Mouse (Mus musculus): ENCODE data around the gene Dscam. TPM values are rescaled to one million over a fixed set of nuclear protein-coding genes. Genes with fewer than 3 reads are reported as not detected.

Gene Dscam
- total and polyA plus RNA-seq, 2 experiments = not detected

DNA sequence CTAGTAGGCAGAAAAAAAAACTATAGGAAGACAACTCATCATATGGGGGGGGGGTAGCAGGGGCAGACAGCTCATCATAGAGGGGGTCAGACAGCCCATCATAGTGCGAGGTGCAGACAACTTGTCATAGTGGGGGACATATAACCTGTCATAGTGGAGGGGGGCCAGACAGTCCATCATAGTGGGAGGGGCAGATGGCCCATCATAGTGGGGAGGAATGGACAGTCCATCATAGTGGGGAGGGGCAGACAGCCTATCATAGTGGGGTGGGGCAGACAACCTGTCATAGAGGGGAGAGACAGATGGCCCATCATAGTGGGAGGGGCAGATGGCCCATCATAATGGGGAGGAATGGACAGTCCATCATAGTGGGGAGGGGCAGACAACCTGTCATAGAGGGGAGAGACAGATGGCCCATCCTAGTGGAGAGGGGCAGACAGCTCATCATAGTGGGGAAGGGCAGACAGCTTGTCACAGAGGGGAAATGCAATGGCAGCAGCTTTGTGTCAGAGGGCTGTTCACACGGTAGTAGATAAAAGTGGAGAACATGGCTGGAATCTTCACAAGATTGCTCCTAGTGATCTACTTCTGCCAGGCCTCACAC, 447.4 kb downstream of the Dscam start:
- no peak for DNase-seq (ENCODE audit: extremely low read depth, low read depth, low spot score)
- TF ChIP-seq POLR2A (IDR thresholded peaks at IDR 0.05; ENCODE audit: extremely low read depth, insufficient read depth, low read length) (no peak), CTCF (IDR thresholded peaks at IDR 0.05; ENCODE audit: low read depth, low read length) (no peak)
- Histone ChIP-seq H3K4me3 (ENCODE audit: insufficient read depth, low read depth, low read length) (no peak overlapping the region), H3K36me3 (ENCODE audit: control insufficient read depth, insufficient read depth, low read length) (no peaks in the 10 kb centered on the region), H3K79me2 (ENCODE audit: control insufficient read depth, insufficient read depth, low read length) (no peaks in the 10 kb centered on the region), H3K27me3 (ENCODE audit: control insufficient read depth, insufficient read depth, low read length) (no peaks in the 10 kb centered on the region), H3K9ac (ENCODE audit: low read depth, low read length) (no peak overlapping the region), H3K27ac (replicated peaks; ENCODE audit: insufficient read depth, low read depth, low read length) (no peak overlapping the region), H3K4me1 (ENCODE audit: control insufficient read depth, insufficient read depth, low read length) (no peaks in the 10 kb centered on the region)
- WGBS = 88% methylated on average over 2 of the region's 2 CpGs

GRCm38 (mm10) chr16:96722135-96722534, 448.4 kb downstream of the Dscam start:
- no peak for TF ChIP-seq POLR2A (IDR thresholded peaks at IDR 0.05; ENCODE audit: extremely low read depth, insufficient read depth, low read length)
- TF ChIP-seq CTCF (IDR thresholded peaks at IDR 0.05; ENCODE audit: low read depth, low read length) = no peak; the same call in 1 of the 2 replicates
- WGBS = 63% methylated on average over 3 of the region's 3 CpGs
- Histone ChIP-seq H3K9ac (ENCODE audit: low read depth, low read length) (no peak overlapping the region), H3K36me3 (ENCODE audit: control insufficient read depth, insufficient read depth, low read length) (no peaks in the 10 kb centered on the region), H3K27ac (replicated peaks; ENCODE audit: insufficient read depth, low read depth, low read length) (no peak overlapping the region), H3K27me3 (ENCODE audit: control insufficient read depth, insufficient read depth, low read length) (no peaks in the 10 kb centered on the region), H3K4me1 (ENCODE audit: control insufficient read depth, insufficient read depth, low read length) (no peaks in the 10 kb centered on the region), H3K79me2 (ENCODE audit: control insufficient read depth, insufficient read depth, low read length) (no peaks in the 10 kb centered on the region), H3K4me3 (ENCODE audit: insufficient read depth, low read depth, low read length) (no peak overlapping the region)
- no peak for DNase-seq (ENCODE audit: extremely low read depth, low read depth, low spot score)

- H3K4me3 ChIP-seq (ENCODE audit: insufficient read depth, low read depth, low read length) = no peak overlapping the region
- TF ChIP-seq CTCF (IDR thresholded peaks at IDR 0.05; ENCODE audit: low read depth, low read length) (no peak), POLR2A (IDR thresholded peaks at IDR 0.05; ENCODE audit: extremely low read depth, insufficient read depth, low read length) (no peak)
- 77% methylated on average over 9 of the region's 9 CpGs for WGBS
Observed at GRCm38 (mm10) chr16:96721241-96721640, 449.3 kb downstream of the Dscam start.

GRCm38 (mm10) chr16:96720666-96721065, 449.9 kb downstream of the Dscam start:
- DNase-seq (ENCODE audit: extremely low read depth, low read depth, low spot score) = no peak
- no peaks in the 10 kb centered on the region for H3K27me3 ChIP-seq (ENCODE audit: control insufficient read depth, insufficient read depth, low read length)
- no peak overlapping the region for H3K4me3 ChIP-seq (ENCODE audit: insufficient read depth, low read depth, low read length)
- WGBS = 61% methylated on average over 5 of the region's 5 CpGs
- no peaks in the 10 kb centered on the region for H3K79me2 ChIP-seq (ENCODE audit: control insufficient read depth, insufficient read depth, low read length)
- H3K4me1 ChIP-seq (ENCODE audit: control insufficient read depth, insufficient read depth, low read length) = no peaks in the 10 kb centered on the region
- H3K36me3 ChIP-seq (ENCODE audit: control insufficient read depth, insufficient read depth, low read length) = no peaks in the 10 kb centered on the region
- no peak for TF ChIP-seq POLR2A (IDR thresholded peaks at IDR 0.05; ENCODE audit: extremely low read depth, insufficient read depth, low read length)
- TF ChIP-seq CTCF (IDR thresholded peaks at IDR 0.05; ENCODE audit: low read depth, low read length) = no peak
- H3K27ac ChIP-seq (replicated peaks; ENCODE audit: insufficient read depth, low read depth, low read length) = no peak overlapping the region
- H3K9ac ChIP-seq (ENCODE audit: low read depth, low read length) = no peak overlapping the region

More at GRCm38 (mm10) chr16:96721241-96721640, 449.3 kb downstream of the Dscam start:
- Histone ChIP-seq H3K79me2 (ENCODE audit: control insufficient read depth, insufficient read depth, low read length) (no peaks in the 10 kb centered on the region), H3K36me3 (ENCODE audit: control insufficient read depth, insufficient read depth, low read length) (no peaks in the 10 kb centered on the region), H3K4me1 (ENCODE audit: control insufficient read depth, insufficient read depth, low read length) (no peaks in the 10 kb centered on the region), H3K27ac (replicated peaks; ENCODE audit: insufficient read depth, low read depth, low read length) (no peak overlapping the region), H3K9ac (ENCODE audit: low read depth, low read length) (no peak overlapping the region), H3K27me3 (ENCODE audit: control insufficient read depth, insufficient read depth, low read length) (no peaks in the 10 kb centered on the region)
- DNase-seq (ENCODE audit: extremely low read depth, low read depth, low spot score) = no peak

GRCm38 (mm10) chr16:96718221-96718620, 452.3 kb downstream of the Dscam start:
- peak; percentile 8 for DNase-seq (ENCODE audit: extremely low read depth, low read depth, low spot score)
- H3K4me1 ChIP-seq (ENCODE audit: control insufficient read depth, insufficient read depth, low read length) = no peaks in the 10 kb centered on the region
- WGBS = 3% methylated on average over 2 of the region's 2 CpGs

GRCm38 (mm10) chr16:96716633-96717032, 453.9 kb downstream of the Dscam start:
- H3K4me1 ChIP-seq (ENCODE audit: control insufficient read depth, insufficient read depth, low read length) = no peaks in the 10 kb centered on the region
- H3K27me3 ChIP-seq (ENCODE audit: control insufficient read depth, insufficient read depth, low read length) = no peaks in the 10 kb centered on the region
- H3K27ac ChIP-seq (replicated peaks; ENCODE audit: insufficient read depth, low read depth, low read length) = no peak overlapping the region
- WGBS = 91% methylated on average over 2 of the region's 2 CpGs
- DNase-seq (ENCODE audit: extremely low read depth, low read depth, low spot score) = no peak
- TF ChIP-seq CTCF (IDR thresholded peaks at IDR 0.05; ENCODE audit: low read depth, low read length) = no peak
- TF ChIP-seq POLR2A (IDR thresholded peaks at IDR 0.05; ENCODE audit: extremely low read depth, insufficient read depth, low read length) = no peak
- no peak overlapping the region for H3K4me3 ChIP-seq (ENCODE audit: insufficient read depth, low read depth, low read length)
- no peaks in the 10 kb centered on the region for H3K79me2 ChIP-seq (ENCODE audit: control insufficient read depth, insufficient read depth, low read length)
- H3K9ac ChIP-seq (ENCODE audit: low read depth, low read length) = no peak overlapping the region
- no peaks in the 10 kb centered on the region for H3K36me3 ChIP-seq (ENCODE audit: control insufficient read depth, insufficient read depth, low read length)

More at GRCm38 (mm10) chr16:96718221-96718620, 452.3 kb downstream of the Dscam start:
- no peaks in the 10 kb centered on the region for H3K79me2 ChIP-seq (ENCODE audit: control insufficient read depth, insufficient read depth, low read length)
- H3K9ac ChIP-seq (ENCODE audit: low read depth, low read length) = no peak overlapping the region
- H3K27ac ChIP-seq (replicated peaks; ENCODE audit: insufficient read depth, low read depth, low read length) = no peak overlapping the region
- H3K27me3 ChIP-seq (ENCODE audit: control insufficient read depth, insufficient read depth, low read length) = no peaks in the 10 kb centered on the region
- H3K36me3 ChIP-seq (ENCODE audit: control insufficient read depth, insufficient read depth, low read length) = no peaks in the 10 kb centered on the region
- no peak for TF ChIP-seq POLR2A (IDR thresholded peaks at IDR 0.05; ENCODE audit: extremely low read depth, insufficient read depth, low read length)
- peak; percentile 65 for TF ChIP-seq CTCF (IDR thresholded peaks at IDR 0.05; ENCODE audit: low read depth, low read length)
- H3K4me3 ChIP-seq (ENCODE audit: insufficient read depth, low read depth, low read length) = no peak overlapping the region
